Mouse (Mus musculus) hindbrain, embryonic 14.5 days (tissue): ENCODE measurements around the gene Cabp1. TPM values are rescaled to one million over a fixed set of nuclear protein-coding genes. Genes with fewer than 3 reads are reported as not detected.
A peak's percentile ranks its signal among the peaks of the same experiment; 100 is the strongest.

Experiments
- ATAC-seq: fragments of 200-750 bp; cut with Nextera tagmentation; 2 replicates; pipeline ENCODE4 v1.8.0; 2017; ENCODE audit warnings: moderate number of reproducible peaks, mild to moderate bottlenecking, moderate TSS enrichment, moderate library complexity; ENCODE audit not compliant: low FRiP score
- DNase-seq: peaks from one replicate; pipeline ENCODE4 v3.0.0-alpha.2; 2015; ENCODE audit warnings: low spot score
- H3K27ac ChIP-seq: fragments of 300-500 bp; sonication (generic); 2 replicates; pipeline ENCODE4 v1.5.1; 2014; ENCODE audit warnings: mild to moderate bottlenecking, moderate library complexity
- H3K27me3 ChIP-seq: fragments of 300-500 bp; sonication (generic); 2 replicates; pipeline ENCODE4 v1.6.1; 2014; ENCODE audit warnings: mild to moderate bottlenecking, low read length, mixed read lengths; ENCODE audit not compliant: control insufficient read depth, insufficient read depth
- H3K36me3 ChIP-seq: fragments of 300-500 bp; sonication (generic); replicated peaks from 2 replicates; pipeline ENCODE4 v1.6.1; 2014; ENCODE audit not compliant: control insufficient read depth, insufficient read depth
- H3K4me1 ChIP-seq: fragments of 300-500 bp; sonication (generic); replicated peaks from 2 replicates; pipeline ENCODE4 v1.6.1; 2014; ENCODE audit warnings: antibody characterized with exemption, low read length, mixed read lengths; ENCODE audit not compliant: control insufficient read depth, insufficient read depth
- H3K4me2 ChIP-seq: fragments of 300-500 bp; sonication (generic); replicated peaks from 2 replicates; pipeline ENCODE4 v1.6.1; 2014; ENCODE audit warnings: mild to moderate bottlenecking, moderate library complexity
- H3K4me3 ChIP-seq: fragments of 300-500 bp; sonication (generic); replicated peaks from 2 replicates; pipeline ENCODE4 v1.5.1; 2014; ENCODE audit warnings: mild to moderate bottlenecking, low read length
- H3K9ac ChIP-seq: fragments of 300-500 bp; sonication (generic); 2 replicates; pipeline ENCODE4 v1.6.1; 2014
- H3K9me3 ChIP-seq: fragments of 300-500 bp; sonication (generic); 2 replicates; pipeline ENCODE4 v1.6.1; 2016; ENCODE audit warnings: low read length; ENCODE audit not compliant: control insufficient read depth
- WGBS: fragments of 180-500 bp; shearing (Covaris S2); extraction: QIAGEN DNeasy Blood & Tissue Kit; methylation state at CpG from one replicate; pipeline ENCODE4 v1.1.7; 2014; 5-methylcytosine and 5-hydroxymethylcytosine counted together
- polyA plus RNA-seq: library from polyadenylated mRNA; unstranded; fragments of >200 nt; fragmentation: Nextera tagmentation; extraction: Ambion mirVana; gene quantifications from 2 replicates; pipeline ENCODE4 v1.2.1, GENCODE M21; 2014

Cabp1 gene
- polyA plus RNA-seq, 1 experiment from 2014 or later: 22.8 TPM

DNA sequence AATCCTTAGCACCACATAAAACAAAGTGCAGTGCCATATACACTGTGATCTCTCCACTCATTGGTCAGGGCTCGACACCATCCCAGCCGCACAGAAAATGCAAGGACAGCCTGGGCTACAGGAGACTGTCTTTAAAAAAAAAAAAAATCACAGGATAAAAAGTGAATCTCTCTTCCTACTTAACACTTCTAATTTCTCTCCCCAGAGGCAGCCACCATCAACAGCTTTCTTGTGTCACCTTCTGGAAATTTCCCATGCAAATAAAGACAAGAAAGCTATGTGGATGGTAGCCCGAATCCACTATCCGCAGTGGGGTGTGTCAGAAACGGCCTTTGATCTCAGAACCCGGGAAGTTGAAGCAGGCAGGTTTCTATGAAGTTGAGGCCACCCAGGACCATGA, 38.3 kb upstream of the Cabp1 start:
- no peaks in the 10 kb centered on the region for H3K9me3 ChIP-seq
- H3K36me3 ChIP-seq: no peaks in the 10 kb centered on the region
- H3K4me2 ChIP-seq: no peak overlapping the region
- 80% methylated on average over 6 of the region's 6 CpGs for WGBS
- DNase-seq (no peak), ATAC-seq (no peak)
- H3K9ac ChIP-seq: no peak overlapping the region
- no peak overlapping the region for H3K4me3 ChIP-seq
- H3K27ac ChIP-seq: no peak overlapping the region
- H3K4me1 ChIP-seq: peaks cover 2% of the 10 kb centered on the region; the same call in 1 of the 2 replicates
- peaks cover 16% of the 10 kb centered on the region for H3K27me3 ChIP-seq

- no peaks in the 10 kb centered on the region for H3K36me3 ChIP-seq
- DNase-seq (no peak), ATAC-seq (no peak)
- H3K4me1 ChIP-seq: no peaks in the 10 kb centered on the region
- H3K9ac ChIP-seq: no peak overlapping the region
- no peaks in the 10 kb centered on the region for H3K9me3 ChIP-seq
- peaks cover 16% of the 10 kb centered on the region for H3K27me3 ChIP-seq
- 40% methylated on average over 16 of the region's 16 CpGs for WGBS
- no peak overlapping the region for H3K4me3 ChIP-seq
- no peak overlapping the region for H3K4me2 ChIP-seq
- H3K27ac ChIP-seq: no peak overlapping the region
These were observed 37.5 kb upstream of the Cabp1 start for GRCm38 (mm10) chr5:115231552-115232120.

- WGBS: 58% methylated on average over 15 of the region's 15 CpGs
- no peaks in the 10 kb centered on the region for H3K36me3 ChIP-seq
- no peak for DNase-seq
- H3K9ac ChIP-seq: no peak overlapping the region
- H3K4me2 ChIP-seq: no peak overlapping the region
- no peak overlapping the region for H3K4me3 ChIP-seq
- peaks cover 16% of the 10 kb centered on the region for H3K27me3 ChIP-seq
- H3K9me3 ChIP-seq: no peaks in the 10 kb centered on the region
- H3K4me1 ChIP-seq: no peaks in the 10 kb centered on the region
- no peak; the same call in 1 of the 2 replicates for ATAC-seq
- H3K27ac ChIP-seq: no peak overlapping the region
These were observed 36.8 kb upstream of the Cabp1 start for GRCm38 (mm10) chr5:115230830-115231551.

DNA sequence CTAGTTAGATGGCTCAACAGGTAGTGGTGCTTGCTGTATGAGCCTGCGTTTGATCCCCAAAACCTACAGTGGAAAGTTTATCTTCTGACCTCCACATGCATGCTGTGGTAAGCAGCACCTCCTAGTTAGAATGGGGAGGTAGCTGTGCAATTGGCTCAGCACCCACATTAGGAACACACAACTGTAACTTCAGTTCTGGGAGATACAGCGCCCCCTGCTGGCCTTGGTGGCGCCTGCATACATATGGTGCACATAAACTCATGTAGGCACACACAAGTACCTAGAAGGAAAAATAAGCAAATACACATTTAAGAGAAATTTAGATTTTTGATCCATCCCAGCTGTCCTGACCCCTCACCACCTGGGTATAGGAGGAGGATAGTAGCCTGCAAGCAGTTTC, 28.3 kb upstream of the Cabp1 start:
- Histone ChIP-seq H3K36me3 (no peaks in the 10 kb centered on the region), H3K27ac (no peak overlapping the region), H3K4me3 (no peak overlapping the region), H3K4me2 (no peak overlapping the region), H3K27me3 (no peaks in the 10 kb centered on the region), H3K9me3 (no peaks in the 10 kb centered on the region), H3K4me1 (peaks cover 9% of the 10 kb centered on the region; the same call in 1 of the 2 replicates), H3K9ac (no peak overlapping the region)
- DNase-seq (no peak), ATAC-seq (no peak)
- 80% methylated on average over 3 of the region's 3 CpGs for WGBS

DNA sequence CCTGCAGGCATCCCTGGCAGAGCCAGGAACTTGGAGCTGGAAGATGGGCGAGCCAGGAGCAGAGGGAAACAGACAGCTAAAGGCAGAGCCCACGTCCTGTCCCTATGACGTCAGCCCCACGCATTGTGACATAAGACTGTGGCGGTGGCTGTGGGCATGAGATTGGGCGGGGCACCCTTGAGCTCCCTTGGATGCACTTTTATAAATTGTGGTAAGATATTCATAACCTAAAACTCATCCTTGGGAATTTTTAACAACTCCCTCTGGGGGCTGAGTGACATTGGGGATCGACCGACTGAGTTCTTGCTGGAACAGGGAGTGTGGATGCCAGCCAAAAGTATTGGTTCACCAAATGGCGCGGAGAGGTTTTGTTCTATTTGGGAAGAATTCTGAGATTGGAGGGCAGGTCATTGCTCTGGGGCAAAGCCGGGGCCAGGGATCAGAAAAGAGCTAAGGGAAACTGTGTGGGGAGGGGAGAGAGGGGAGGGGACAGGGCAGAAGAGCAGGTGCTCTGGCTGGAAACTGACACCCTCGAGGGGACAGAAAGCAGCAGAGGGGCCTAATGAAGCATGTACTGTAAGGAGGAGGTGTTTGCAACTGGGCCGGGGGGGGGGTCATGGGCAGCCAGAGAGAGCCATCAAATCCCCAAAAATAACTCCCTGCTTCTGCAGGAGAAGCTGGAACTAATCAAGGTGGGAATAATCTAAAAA, 26.9 kb upstream of the Cabp1 start:
- 29% methylated on average over 13 of the region's 13 CpGs for WGBS
- H3K4me2 ChIP-seq: no peak overlapping the region
- H3K36me3 ChIP-seq: no peaks in the 10 kb centered on the region
- H3K4me3 ChIP-seq: no peak overlapping the region
- ATAC-seq: no peak
- H3K27me3 ChIP-seq: no peaks in the 10 kb centered on the region
- no peaks in the 10 kb centered on the region for H3K9me3 ChIP-seq
- H3K9ac ChIP-seq: no peak overlapping the region
- DNase-seq: no peak
- H3K4me1 ChIP-seq: peaks cover 9% of the 10 kb centered on the region; the same call in 1 of the 2 replicates
- no peak overlapping the region for H3K27ac ChIP-seq

- Histone ChIP-seq H3K9ac (no peak overlapping the region), H3K4me3 (no peak overlapping the region), H3K4me2 (no peak overlapping the region), H3K27me3 (peaks cover 5% of the 10 kb centered on the region; the same call in 1 of the 2 replicates), H3K36me3 (no peaks in the 10 kb centered on the region), H3K9me3 (no peaks in the 10 kb centered on the region), H3K27ac (no peak overlapping the region), H3K4me1 (peaks cover 14% of the 10 kb centered on the region; the same call in 1 of the 2 replicates)
- no peak for DNase-seq
- ATAC-seq: no peak
- WGBS: 94% methylated on average over 12 of the region's 12 CpGs
These were observed 23.8 kb upstream of the Cabp1 start for GRCm38 (mm10) chr5:115217998-115218397.

DNA sequence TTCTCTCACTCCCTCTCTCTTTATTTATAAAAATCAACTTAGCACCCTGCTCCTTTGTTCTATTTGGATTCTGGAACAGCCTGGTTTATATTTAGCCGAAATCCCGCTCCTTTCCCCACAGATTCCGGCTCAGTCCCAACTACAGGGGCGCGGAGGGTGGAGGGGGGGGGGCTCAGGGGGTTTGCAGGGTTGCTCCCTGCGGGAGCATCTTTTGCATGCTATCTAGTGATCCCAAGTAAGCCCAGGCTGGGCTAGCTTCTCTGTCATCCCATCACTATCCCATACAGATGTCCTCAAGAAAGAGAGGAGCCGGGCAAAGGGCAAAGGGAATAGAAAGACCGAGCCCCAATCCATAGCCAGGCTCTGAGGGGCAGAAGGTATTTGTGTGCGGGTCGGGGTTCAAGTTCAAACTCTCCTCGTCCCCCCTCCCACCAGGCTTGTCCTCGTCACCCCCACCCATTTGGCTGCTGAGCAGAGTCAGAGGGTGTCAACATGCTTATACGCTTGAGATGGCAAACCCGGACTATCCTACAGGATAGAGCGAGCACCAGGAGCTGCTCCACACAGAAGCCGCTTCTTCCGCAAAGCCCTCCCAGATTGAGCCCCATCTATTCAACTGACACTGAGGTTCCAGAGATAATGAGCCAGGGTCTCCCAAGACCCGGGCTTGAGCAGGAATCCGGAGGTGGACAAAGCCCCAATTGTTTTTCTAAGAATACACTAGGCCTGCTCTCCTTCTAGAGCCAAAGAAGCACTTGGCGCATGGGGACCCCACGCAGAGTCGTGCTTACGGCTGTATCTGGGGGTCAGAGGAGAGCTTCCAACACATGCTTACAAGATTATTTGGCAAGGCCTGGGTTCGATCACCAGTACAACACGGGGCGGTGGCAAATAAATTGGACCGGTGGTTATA, 21.3 kb upstream of the Cabp1 start:
- Histone ChIP-seq H3K9me3 (no peaks in the 10 kb centered on the region), H3K4me3 (peak overlapping the region; percentile 39), H3K4me2 (peak overlapping the region; percentile 63), H3K36me3 (no peaks in the 10 kb centered on the region), H3K9ac (peak overlapping the region; percentile 67), H3K4me1 (peaks cover 5% of the 10 kb centered on the region; the same call in 1 of the 2 replicates), H3K27me3 (peaks cover 5% of the 10 kb centered on the region; the same call in 1 of the 2 replicates), H3K27ac (peak overlapping the region; percentile 63)
- 0 out of 2 replicates have a peak, but pooled peaks have one; percentile 51 for ATAC-seq
- WGBS: 14% methylated on average over 27 of the region's 27 CpGs
- DNase-seq: no peak

DNA sequence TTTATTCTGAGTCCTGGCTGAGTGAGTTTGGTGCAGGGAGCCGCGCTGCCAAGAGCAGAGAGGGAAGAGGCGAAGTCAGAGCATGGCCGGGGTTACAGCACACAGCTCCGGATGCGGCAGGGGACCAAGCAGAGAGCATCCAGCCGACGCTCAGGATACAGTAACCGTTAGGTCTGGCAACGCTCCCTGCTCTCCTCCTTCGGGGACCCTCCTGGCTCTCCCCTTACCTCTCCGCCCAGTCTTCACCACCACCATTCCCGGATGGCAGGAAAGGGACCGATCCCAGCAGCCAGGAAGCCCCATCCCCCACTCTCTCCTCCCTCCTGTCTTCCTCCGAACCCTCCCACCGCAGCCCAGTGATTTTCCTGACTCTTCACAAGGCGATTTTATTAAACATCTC, 20.7 kb upstream of the Cabp1 start:
- Histone ChIP-seq H3K4me1 (peaks cover 5% of the 10 kb centered on the region; the same call in 1 of the 2 replicates), H3K9ac (peak overlapping the region; percentile 67), H3K4me3 (peak overlapping the region; percentile 39), H3K9me3 (no peaks in the 10 kb centered on the region), H3K4me2 (peak overlapping the region; percentile 63), H3K36me3 (no peaks in the 10 kb centered on the region), H3K27ac (peak overlapping the region; percentile 63), H3K27me3 (peaks cover 5% of the 10 kb centered on the region; the same call in 1 of the 2 replicates)
- DNase-seq: peak; percentile 62
- WGBS: 0% methylated on average over 17 of the region's 17 CpGs
- peak; percentile 62; the same call in 1 of the 2 replicates for ATAC-seq
